ENCODE assay signal across 9 mouse cellular contexts in the genomic region with DNA sequence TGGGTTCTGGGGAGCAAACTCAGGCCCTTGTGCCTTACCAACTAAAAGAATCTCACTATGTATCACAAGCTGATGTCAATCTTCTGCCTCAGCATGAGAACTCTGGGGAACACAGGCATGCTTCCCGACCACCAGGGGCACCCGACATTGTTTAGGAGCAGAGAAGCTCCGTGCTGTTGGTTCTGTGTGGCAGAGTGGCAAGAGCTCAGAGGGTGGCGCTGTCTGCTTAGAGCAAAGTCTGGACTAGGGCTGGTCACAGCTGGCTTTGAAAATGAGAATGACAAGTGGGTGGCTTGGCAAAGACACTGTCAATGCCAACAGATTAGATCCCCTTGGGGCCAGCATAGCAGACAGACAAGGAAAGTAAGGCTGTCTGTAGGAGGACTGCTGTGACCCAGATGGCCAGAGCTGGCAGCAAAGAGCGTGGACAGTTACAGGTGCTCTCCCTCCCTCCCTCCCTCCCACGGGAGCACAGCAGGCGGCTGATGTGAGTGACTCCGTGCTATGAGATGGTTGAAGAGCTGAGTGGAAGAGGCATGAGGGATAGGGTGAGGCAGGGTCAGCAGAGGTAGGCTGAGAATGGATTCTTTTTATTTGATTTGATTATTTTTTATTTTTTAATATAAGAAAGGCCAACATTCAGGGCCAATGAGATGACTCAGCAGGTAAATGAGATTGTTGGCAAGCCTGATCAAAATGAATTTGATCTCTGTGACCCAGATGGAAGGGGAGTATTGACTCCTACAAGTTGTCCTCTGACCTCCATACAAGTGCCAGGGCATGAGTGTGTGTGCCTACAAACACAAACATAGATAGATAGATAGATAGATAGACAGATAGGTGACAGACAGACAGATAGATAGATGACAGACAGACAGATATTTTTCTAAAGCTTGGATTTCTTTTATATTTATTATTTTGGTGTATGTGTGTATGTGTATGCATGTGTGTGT. TPM values are rescaled to one million over a fixed set of nuclear protein-coding genes. Genes with fewer than 3 reads are reported as not detected.
DNase-seq lines count a peak whose midpoint lies in the region; ATAC-seq and TF ChIP-seq lines count a peak whose summit lies in the region.
"Had no signal": no experiment of that assay in that cellular context is flagged by ENCODE, and none has a peak within 500 bp of the region (broad histone marks: within the 10 kb centered on the region; RNA-seq: fewer than 3 reads in every experiment).

No protein-coding gene starts in this region.

- H3K27ac ChIP-seq in kidney, embryonic 14.5 days (ENCODE audit: low read depth, low read length): no peak overlapping the region
- H3K27ac ChIP-seq in ES-Bruce4 (ENCODE audit: insufficient read depth, low read length): no peak overlapping the region
- no peak overlapping the region for H3K27ac ChIP-seq in embryonic facial prominence, embryonic 10.5 days (replicated peaks)
- H3K27ac ChIP-seq in heart, embryonic 12.5 days (ENCODE audit: poor library complexity, severe bottlenecking): no peak overlapping the region

- H3K4me2 ChIP-seq in kidney, embryonic 14.5 days (replicated peaks; ENCODE audit: low read depth, low read length): no peak overlapping the region
- no peak overlapping the region for H3K4me2 ChIP-seq in heart, embryonic 12.5 days

- no peak overlapping the region for H3K9ac ChIP-seq in kidney, embryonic 14.5 days (ENCODE audit: low read depth, low read length)
- H3K9ac ChIP-seq in ES-Bruce4 (ENCODE audit: low read depth, poor library complexity, severe bottlenecking): no peak overlapping the region
- no peak overlapping the region for H3K9ac ChIP-seq in heart, embryonic 12.5 days

- H3K36me3 ChIP-seq in kidney, embryonic 14.5 days (ENCODE audit: control insufficient read depth, insufficient read depth, low read length): no peaks in the 10 kb centered on the region
- H3K36me3 ChIP-seq in ES-Bruce4 (ENCODE audit: control insufficient read depth, insufficient read depth, low read length, poor library complexity, severe bottlenecking): no peaks in the 10 kb centered on the region
- no peaks in the 10 kb centered on the region for H3K36me3 ChIP-seq in embryonic facial prominence, embryonic 10.5 days (replicated peaks)
- H3K36me3 ChIP-seq in heart, embryonic 12.5 days: no peaks in the 10 kb centered on the region

- H3K9me3 ChIP-seq in kidney, embryonic 14.5 days (ENCODE audit: control insufficient read depth, low read length): no peaks in the 10 kb centered on the region
- H3K9me3 ChIP-seq in ES-Bruce4 (replicated peaks; ENCODE audit: control insufficient read depth, insufficient read depth, low read length, poor library complexity, severe bottlenecking): no peaks in the 10 kb centered on the region
- no peaks in the 10 kb centered on the region for H3K9me3 ChIP-seq in embryonic facial prominence, embryonic 10.5 days
- H3K9me3 ChIP-seq in heart, embryonic 12.5 days (replicated peaks): no peaks in the 10 kb centered on the region

- H3K4me3 ChIP-seq in kidney, embryonic 14.5 days (ENCODE audit: low read length): no peak overlapping the region
- no peak overlapping the region for H3K4me3 ChIP-seq in ES-Bruce4 (ENCODE audit: low read depth, low read length)
- H3K4me3 ChIP-seq in embryonic facial prominence, embryonic 10.5 days: no peak overlapping the region
- no peak overlapping the region for H3K4me3 ChIP-seq in heart, embryonic 12.5 days

- TF ChIP-seq POLR2A in ES-Bruce4 (IDR thresholded peaks at IDR 0.05; ENCODE audit: insufficient read depth, low read length): no peak

- ATAC-seq in kidney, embryonic 14.5 days (ENCODE audit: low FRiP score, low TSS enrichment): no peak
- ATAC-seq in heart, embryonic 12.5 days (ENCODE audit: insufficient number of reproducible peaks, low FRiP score): no peak

- peak; percentile 44 for TF ChIP-seq CTCF in ES-Bruce4 (IDR thresholded peaks at IDR 0.05; ENCODE audit: low read depth, low read length)

- WGBS in kidney, embryonic 14.5 days: 18% methylated on average over 8 of the region's 8 CpGs
- 15% methylated on average over 8 of the region's 8 CpGs for WGBS in embryonic facial prominence, embryonic 10.5 days
- WGBS in heart, embryonic 12.5 days: 20% methylated on average over 8 of the region's 8 CpGs

- peaks cover 4% of the 10 kb centered on the region; the same call in 1 of the 2 replicates for H3K27me3 ChIP-seq in kidney, embryonic 14.5 days (ENCODE audit: control insufficient read depth, insufficient read depth, low read length)
- no peaks in the 10 kb centered on the region for H3K27me3 ChIP-seq in ES-Bruce4 (ENCODE audit: control insufficient read depth, insufficient read depth, low read length, poor library complexity, severe bottlenecking)
- peaks cover 42% of the 10 kb centered on the region for H3K27me3 ChIP-seq in embryonic facial prominence, embryonic 10.5 days (replicated peaks; ENCODE audit: low read depth, poor library complexity, severe bottlenecking)
- H3K27me3 ChIP-seq in heart, embryonic 12.5 days (replicated peaks): peaks cover 62% of the 10 kb centered on the region

- no peak for TF ChIP-seq EP300 in ES-Bruce4 (IDR thresholded peaks at IDR 0.05; ENCODE audit: insufficient read depth, low read depth, low read length)

- peak; percentile 15 for DNase-seq in kidney, adult 9 months
- peak; percentile 33 for DNase-seq in 416B (ENCODE audit: low read depth)
- DNase-seq in embryonic facial prominence, embryonic 10.5 days (ENCODE audit: low spot score): peak; percentile 20
- DNase-seq in spleen, adult 12 weeks (ENCODE audit: low spot score): no peak
- no peak for DNase-seq in left cerebral cortex, adult 8-10 months (ENCODE audit: low spot score in 2 of 2)

- H3K4me1 ChIP-seq in kidney, embryonic 14.5 days (ENCODE audit: control insufficient read depth, insufficient read depth, low read length): no peaks in the 10 kb centered on the region
- H3K4me1 ChIP-seq in ES-Bruce4 (ENCODE audit: control insufficient read depth, insufficient read depth, low read length): no peaks in the 10 kb centered on the region
- peaks cover 3% of the 10 kb centered on the region for H3K4me1 ChIP-seq in embryonic facial prominence, embryonic 10.5 days
- H3K4me1 ChIP-seq in heart, embryonic 12.5 days (replicated peaks): no peaks in the 10 kb centered on the region

RNA-seq across cellular contexts. Expression of gene Cyp4f17, which starts 26.0 kb away (rescaled TPM):
- 6.9 and 7.3 TPM in 2 replicates for polyA plus RNA-seq in kidney, embryonic 14.5 days (2014; fragmentation: Nextera tagmentation; extraction: Ambion mirVana)
- polyA plus RNA-seq in ES-Bruce4 (2011; ENCODE audit: insufficient read depth, insufficient read length, low read depth, missing spikeins): 10.4 and 11.5 TPM in 2 replicates
- polyA plus RNA-seq in embryonic facial prominence, embryonic 10.5 days (2016; fragmentation: Nextera tagmentation; extraction: Ambion mirVana): 7.6 and 8.9 TPM in 2 replicates
- polyA plus RNA-seq in heart, embryonic 12.5 days (2016; fragmentation: Nextera tagmentation; extraction: Ambion mirVana): 6.1 and 7.1 TPM in 2 replicates
- 1 to 10 TPM; 3.9 to 6.4 (median 4.6) TPM for total RNA-seq in left cerebral cortex, adult 8-10 months (2022)

RNA-seq across cellular contexts. Expression of gene Cyp4f39, which starts 27.3 kb away (rescaled TPM):
- 0.63 and 0.72 TPM in 2 replicates for polyA plus RNA-seq in kidney, embryonic 14.5 days (2014; fragmentation: Nextera tagmentation; extraction: Ambion mirVana)
- 0.88 and 1.2 TPM in 2 replicates for polyA plus RNA-seq in ES-Bruce4 (2011; ENCODE audit: insufficient read depth, insufficient read length, low read depth, missing spikeins)
- 0.44 and 0.63 TPM in 2 replicates for polyA plus RNA-seq in embryonic facial prominence, embryonic 10.5 days (2016; fragmentation: Nextera tagmentation; extraction: Ambion mirVana)
- polyA plus RNA-seq in heart, embryonic 12.5 days (2016; fragmentation: Nextera tagmentation; extraction: Ambion mirVana): 0.26 and 0.42 TPM in 2 replicates
- not detected for total RNA-seq in left cerebral cortex, adult 8-10 months (2022)
- total RNA-seq: left cerebral cortex, postnatal 14 days had no signal

RNA-seq across cellular contexts. Expression of gene Pglyrp2, which starts 55.9 kb away (rescaled TPM):
- polyA plus RNA-seq in kidney, embryonic 14.5 days (2014; fragmentation: Nextera tagmentation; extraction: Ambion mirVana): not detected in 2 replicates
- not detected in 2 replicates for polyA plus RNA-seq in ES-Bruce4 (2011; ENCODE audit: insufficient read depth, insufficient read length, low read depth, missing spikeins)
- not detected in 2 replicates for polyA plus RNA-seq in embryonic facial prominence, embryonic 10.5 days (2016; fragmentation: Nextera tagmentation; extraction: Ambion mirVana)
- not detected in 2 replicates for polyA plus RNA-seq in heart, embryonic 12.5 days (2016; fragmentation: Nextera tagmentation; extraction: Ambion mirVana)
- not detected for total RNA-seq in left cerebral cortex, adult 8-10 months (2022)
- total RNA-seq: left cerebral cortex, postnatal 14 days had no signal

RNA-seq across cellular contexts. Expression of gene Cyp4f16, which starts 56.5 kb away (rescaled TPM):
- polyA plus RNA-seq in kidney, embryonic 14.5 days (2014; fragmentation: Nextera tagmentation; extraction: Ambion mirVana): 15.3 and 15.9 TPM in 2 replicates
- polyA plus RNA-seq in ES-Bruce4 (2011; ENCODE audit: insufficient read depth, insufficient read length, low read depth, missing spikeins): 16.3 and 17.2 TPM in 2 replicates
- polyA plus RNA-seq in embryonic facial prominence, embryonic 10.5 days (2016; fragmentation: Nextera tagmentation; extraction: Ambion mirVana): 14.0 and 17.0 TPM in 2 replicates
- 18.3 and 19.2 TPM in 2 replicates for polyA plus RNA-seq in heart, embryonic 12.5 days (2016; fragmentation: Nextera tagmentation; extraction: Ambion mirVana)
- 1 to 10 TPM; 4.8 to 7.1 (median 6.4) TPM for total RNA-seq in left cerebral cortex, adult 8-10 months (2022)

Comparison
In these comparisons a context has a peak if more than half of its experiments do, and no peak if none do; other contexts are left out.
1. DNase-seq: peak in kidney, adult 9 months (single experiment), 416B (single experiment) and embryonic facial prominence, embryonic 10.5 days (single experiment); none in spleen, adult 12 weeks (single experiment) and left cerebral cortex, adult 8-10 months (0 of 2).